Mouse (Mus musculus) spleen, adult 2 months (tissue): ENCODE measurements around the gene Gm7138. TPM values are rescaled to one million over a fixed set of nuclear protein-coding genes. Genes with fewer than 3 reads are reported as not detected.
"Not testable (repeated sequence)": the region's sequence is repeated elsewhere in the genome, so short reads cannot be mapped to it uniquely, and the experiment has no call there.

Experiments used
- DNase-seq, 2 experiments: peaks; one replicate each; pipeline versions ENCODE4 v3.0.0 to v3.0.0-alpha.2; 2012 to 2021; ENCODE audit warnings: low spot score in 2 of 2, low read depth in 1 of 2
- H3K27ac ChIP-seq: fragments of 200-500 bp; 2 replicates; pipeline ENCODE4 v1.5.1; 2012; ENCODE audit warnings: low read length, inconsistent platforms; ENCODE audit not compliant: insufficient read depth
- H3K27me3 ChIP-seq: fragments of 200-500 bp; 2 replicates; pipeline ENCODE4 v1.6.1; 2012; ENCODE audit warnings: mild to moderate bottlenecking, moderate library complexity, low read length, inconsistent platforms; ENCODE audit not compliant: control insufficient read depth, insufficient read depth
- H3K36me3 ChIP-seq: fragments of 200-500 bp; 2 replicates; pipeline ENCODE4 v1.6.1; 2012; ENCODE audit warnings: mild to moderate bottlenecking, low read length, inconsistent platforms; ENCODE audit not compliant: control insufficient read depth, insufficient read depth
- H3K4me1 ChIP-seq: fragments of 200-500 bp; 2 replicates; pipeline ENCODE4 v1.6.1; 2011; ENCODE audit warnings: inconsistent platforms; ENCODE audit not compliant: control insufficient read depth, insufficient read depth, insufficient read length
- H3K4me3 ChIP-seq: fragments of 200-500 bp; 2 replicates; pipeline ENCODE4 v1.5.1; 2011; ENCODE audit warnings: mild to moderate bottlenecking, inconsistent platforms; ENCODE audit not compliant: insufficient read depth, insufficient read length; ENCODE audit errors: extremely low read depth
- CTCF ChIP-seq: fragments of 200-500 bp; IDR thresholded peaks from 2 replicates; pipeline ENCODE4 v1.5.1; 2011; ENCODE audit warnings: mild to moderate bottlenecking, inconsistent platforms; ENCODE audit not compliant: insufficient read depth, insufficient read length, insufficient replicate concordance; ENCODE audit errors: extremely low read depth
- POLR2A ChIP-seq: fragments of 200-500 bp; IDR thresholded peaks from 2 replicates; pipeline ENCODE4 v1.6.1; 2011; ENCODE audit warnings: low read depth, low read length, inconsistent platforms
- WGBS: fragments of 180-500 bp; shearing (Covaris S2); methylation state at CpG from one replicate; pipeline ENCODE4 v1.1.7; 2018; 5-methylcytosine and 5-hydroxymethylcytosine counted together
- polyA plus RNA-seq: library from polyadenylated mRNA; depleted of rRNA; stranded (reverse); fragments of >200 nt; gene quantifications from 2 replicates; pipeline ENCODE4 v1.2.3, GENCODE M21; 2012; rRNA removed

Gm7138 gene
- not detected in 2 replicates for polyA plus RNA-seq

GRCm38 (mm10) chr10:77776844-77777243, at the start of gene Gm7138:
Gm7138 (minus strand) TSS chr10:77776944.
- 63% methylated on average over 1 of the region's 1 CpGs for WGBS

GRCm38 (mm10) chr10:77819203-77819602, 42.5 kb upstream of the Gm7138 start:
- no peak for TF ChIP-seq POLR2A
- Histone ChIP-seq H3K27me3 (no peaks in the 10 kb centered on the region), H3K27ac (no peak overlapping the region), H3K4me3 (no peak overlapping the region), H3K4me1 (no peaks in the 10 kb centered on the region), H3K36me3 (no peaks in the 10 kb centered on the region)
- WGBS: 72% methylated on average over 4 of the region's 4 CpGs
- DNase-seq: no peak

More at GRCm38 (mm10) chr10:77776844-77777243, at the start of gene Gm7138:
- not testable (repeated sequence) for H3K36me3 ChIP-seq, DNase-seq, H3K4me3 ChIP-seq, H3K27ac ChIP-seq, H3K27me3 ChIP-seq, H3K4me1 ChIP-seq

- no peak for DNase-seq
Observed at GRCm38 (mm10) chr10:77818523-77818922, 41.8 kb upstream of the Gm7138 start.

GRCm38 (mm10) chr10:77815514-77815913, 38.8 kb upstream of the Gm7138 start:
- peak in 1 of 2 experiments; percentile 18 for DNase-seq
- WGBS: 39% methylated on average over 5 of the region's 5 CpGs

More at GRCm38 (mm10) chr10:77818523-77818922, 41.8 kb upstream of the Gm7138 start:
- WGBS: 97% methylated on average over 4 of the region's 4 CpGs
- Histone ChIP-seq H3K4me3 (no peak overlapping the region), H3K27ac (no peak overlapping the region), H3K36me3 (no peaks in the 10 kb centered on the region), H3K4me1 (no peaks in the 10 kb centered on the region), H3K27me3 (no peaks in the 10 kb centered on the region)
- TF ChIP-seq POLR2A: no peak
- no peak for TF ChIP-seq CTCF

GRCm38 (mm10) chr10:77814382-77814781, 37.6 kb upstream of the Gm7138 start, which contains the start of gene Gm2696:
Gm2696 (plus strand) TSS chr10:77814682.
- no peaks in the 10 kb centered on the region for H3K4me1 ChIP-seq
- TF ChIP-seq POLR2A: no peak
- TF ChIP-seq CTCF: no peak
- no peaks in the 10 kb centered on the region for H3K36me3 ChIP-seq
- H3K4me3 ChIP-seq: no peak within 1 kb of the TSS
- WGBS: 51% methylated on average over 4 of the region's 4 CpGs
- DNase-seq: no peak
- no peaks in the 10 kb centered on the region for H3K27me3 ChIP-seq
- no peak within 1 kb of the TSS for H3K27ac ChIP-seq

More at GRCm38 (mm10) chr10:77815514-77815913, 38.8 kb upstream of the Gm7138 start:
- Histone ChIP-seq H3K4me1 (no peaks in the 10 kb centered on the region), H3K27ac (no peak overlapping the region), H3K27me3 (no peaks in the 10 kb centered on the region), H3K4me3 (no peak overlapping the region), H3K36me3 (no peaks in the 10 kb centered on the region)
- TF ChIP-seq CTCF (peak; percentile 50; the same call in 1 of the 2 replicates), POLR2A (no peak)

GRCm38 (mm10) chr10:77811743-77812142, 35.0 kb upstream of the Gm7138 start, which contains the start of gene Gm9507:
Gm9507 (minus strand) TSS chr10:77811843.
- Histone ChIP-seq H3K4me3 (no peak within 1 kb of the TSS), H3K4me1 (no peaks in the 10 kb centered on the region), H3K27ac (no peak within 1 kb of the TSS), H3K36me3 (no peaks in the 10 kb centered on the region), H3K27me3 (no peaks in the 10 kb centered on the region)
- DNase-seq: no peak
- TF ChIP-seq CTCF: no peak
- TF ChIP-seq POLR2A: no peak
- WGBS: 71% methylated on average over 5 of the region's 5 CpGs

- DNase-seq: no peak
- Histone ChIP-seq H3K4me1 (no peaks in the 10 kb centered on the region), H3K27ac (no peak overlapping the region), H3K4me3 (no peak overlapping the region), H3K27me3 (no peaks in the 10 kb centered on the region), H3K36me3 (no peaks in the 10 kb centered on the region)
- TF ChIP-seq CTCF: no peak
- TF ChIP-seq POLR2A: no peak
- 59% methylated on average over 3 of the region's 3 CpGs for WGBS
Observed at GRCm38 (mm10) chr10:77804095-77804494, 27.4 kb upstream of the Gm7138 start.
